Mouse (Mus musculus) G1E-ER4 (cell line): ENCODE results near the gene Ilkap. TPM values are rescaled to one million over a fixed set of nuclear protein-coding genes. Genes with fewer than 3 reads are reported as not detected.

Experiments
- GATA1 ChIP-seq: IDR thresholded peaks from one replicate; pipeline ENCODE4 v1.8.0; 2012; ENCODE audit warnings: low read length, inconsistent platforms
- polyA plus RNA-seq: library from polyadenylated mRNA; stranded (reverse); fragments of >175 nt; gene quantifications from 2 replicates; pipeline ENCODE4 v1.2.3, GENCODE M21; 2012

The Ilkap gene
- polyA plus RNA-seq, 1 experiment = 149 TPM

GRCm38 (mm10) chr1:91426397-91426796, 27.8 kb upstream of the Ilkap start:
- no peak for TF ChIP-seq GATA1

DNA sequence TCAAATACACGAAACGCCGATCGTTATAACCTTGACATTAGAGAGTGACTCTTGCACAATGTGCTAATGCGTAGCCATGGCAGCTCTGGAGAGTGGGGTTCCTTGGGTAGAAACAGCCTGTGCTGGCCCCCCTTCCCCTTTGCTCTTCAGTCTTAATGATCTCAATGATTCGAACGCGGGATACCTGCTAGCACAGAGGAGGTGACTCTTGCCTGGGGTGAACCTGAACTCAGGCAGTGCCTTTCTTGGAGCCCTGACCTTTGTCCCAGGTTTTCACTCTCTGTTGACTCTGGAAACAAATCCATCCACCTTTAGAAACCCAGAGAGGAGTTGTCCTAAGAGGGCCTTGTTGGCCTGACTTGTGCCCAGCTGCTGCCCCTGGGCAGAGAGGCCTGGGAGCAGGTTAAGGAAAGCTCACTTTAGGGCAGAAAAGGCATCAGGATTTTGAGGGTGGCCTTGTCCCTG, 22.0 kb upstream of the Ilkap start:
- TF ChIP-seq GATA1 = no peak

DNA sequence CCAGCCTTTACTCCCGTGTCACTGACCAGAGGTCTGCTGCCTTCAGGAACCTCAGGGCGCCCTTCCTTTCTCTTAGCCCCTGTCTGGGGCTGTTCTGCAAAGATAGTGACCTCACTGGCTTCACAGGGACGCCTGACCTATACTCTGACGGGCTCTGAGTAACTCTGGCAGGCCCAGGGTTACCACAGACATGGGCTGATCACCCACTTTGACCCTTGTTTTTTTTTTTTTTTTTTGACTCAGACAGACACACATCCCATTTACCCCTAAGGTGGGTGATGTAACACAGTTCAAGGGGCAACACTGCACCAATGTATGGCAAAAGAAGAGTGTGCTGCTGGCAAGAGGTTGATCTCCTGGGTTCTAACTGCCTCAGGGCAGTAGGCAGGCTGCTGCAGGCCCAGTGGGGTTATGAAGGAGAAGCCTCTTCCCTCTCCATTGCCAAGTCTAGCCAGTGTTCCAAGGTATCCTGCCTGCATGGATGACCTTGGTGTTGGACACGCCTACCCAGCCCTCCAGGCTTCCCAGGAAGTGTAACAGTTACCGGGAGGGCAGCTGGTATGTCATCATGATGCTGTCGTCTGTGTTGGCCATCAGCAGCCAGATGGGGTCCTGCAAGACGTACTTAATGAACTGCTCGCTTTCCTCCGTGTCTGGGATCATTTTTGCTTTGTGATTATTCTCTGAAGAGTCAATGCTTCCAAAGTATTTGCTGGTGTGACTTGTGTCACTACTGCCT, 21.4 kb upstream of the Ilkap start:
- no peak for TF ChIP-seq GATA1

DNA sequence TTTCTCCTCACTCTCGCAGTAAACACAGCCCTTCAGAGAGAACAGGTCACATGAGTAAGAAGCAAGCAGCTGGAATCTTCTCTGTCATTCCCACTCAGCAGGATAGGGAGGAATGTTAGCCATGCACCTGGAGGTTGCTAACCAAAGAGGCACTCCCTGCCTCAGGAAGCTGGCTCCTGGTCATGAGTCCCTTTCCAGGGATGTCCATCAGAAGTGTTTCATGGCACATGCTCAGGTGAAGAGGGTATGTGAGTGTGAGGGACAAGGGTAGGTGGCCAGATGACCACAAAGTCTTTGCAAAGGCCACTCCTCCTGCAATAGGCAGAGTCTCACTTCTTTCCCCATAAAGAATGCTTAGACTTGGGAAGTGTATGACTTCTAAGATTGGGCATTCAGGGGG, 19.4 kb upstream of the Ilkap start:
- TF ChIP-seq GATA1 = no peak

DNA sequence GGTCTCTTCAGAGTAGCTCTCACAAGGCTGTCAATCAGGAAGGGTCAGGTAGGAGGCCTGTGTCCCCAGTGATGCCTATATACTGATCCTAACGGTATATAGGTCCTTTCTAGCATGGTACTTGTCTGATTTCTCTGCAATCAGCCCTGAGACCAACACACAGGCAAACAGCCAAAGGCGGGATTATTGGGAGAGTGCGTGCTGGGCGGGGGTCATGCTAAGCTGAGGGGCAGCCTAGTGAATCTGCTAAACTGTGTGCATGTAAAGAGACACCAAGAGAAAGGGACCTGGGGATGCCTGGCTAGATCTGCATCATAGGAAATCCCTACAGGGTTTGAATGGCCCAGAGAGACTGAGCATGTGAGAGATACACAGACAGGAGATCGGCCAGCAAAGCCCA, 16.7 kb upstream of the Ilkap start:
- TF ChIP-seq GATA1 = no peak

- TF ChIP-seq GATA1 = no peak
Observed at GRCm38 (mm10) chr1:91414903-91415302, 16.3 kb upstream of the Ilkap start.

GRCm38 (mm10) chr1:91413898-91414594, 15.4 kb upstream of the Ilkap start, which contains the start of gene Hes6:
Gene Hes6, minus strand, starts transcription at chr1:91414038.
- TF ChIP-seq GATA1 = no peak

- no peak for TF ChIP-seq GATA1
Observed at GRCm38 (mm10) chr1:91413536-91413897, 14.9 kb upstream of the Ilkap start.

DNA sequence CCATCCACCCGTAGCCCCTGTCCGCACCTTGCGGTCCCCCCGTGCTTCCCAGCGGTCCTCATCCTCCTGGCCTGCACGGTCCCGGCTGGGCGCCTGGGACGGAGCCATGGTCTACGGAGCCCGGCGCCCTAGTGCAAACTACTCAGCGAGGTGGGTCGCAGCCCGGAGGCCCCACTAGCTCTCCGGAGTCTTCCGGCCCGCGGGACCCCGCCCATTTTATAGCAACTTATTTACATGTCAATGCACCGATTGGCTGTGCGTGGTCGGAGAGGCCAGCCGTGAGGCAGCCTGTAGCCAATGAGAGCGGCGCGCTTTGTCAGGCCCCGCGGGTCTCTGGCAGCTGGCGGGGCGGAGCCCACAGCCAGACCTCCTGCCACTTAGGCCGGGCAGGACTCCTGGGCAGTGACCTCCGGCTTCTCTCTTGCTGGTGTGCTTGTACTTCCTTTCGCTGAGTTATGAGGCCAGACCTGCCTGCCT, 14.5 kb upstream of the Ilkap start:
- TF ChIP-seq GATA1 = no peak

DNA sequence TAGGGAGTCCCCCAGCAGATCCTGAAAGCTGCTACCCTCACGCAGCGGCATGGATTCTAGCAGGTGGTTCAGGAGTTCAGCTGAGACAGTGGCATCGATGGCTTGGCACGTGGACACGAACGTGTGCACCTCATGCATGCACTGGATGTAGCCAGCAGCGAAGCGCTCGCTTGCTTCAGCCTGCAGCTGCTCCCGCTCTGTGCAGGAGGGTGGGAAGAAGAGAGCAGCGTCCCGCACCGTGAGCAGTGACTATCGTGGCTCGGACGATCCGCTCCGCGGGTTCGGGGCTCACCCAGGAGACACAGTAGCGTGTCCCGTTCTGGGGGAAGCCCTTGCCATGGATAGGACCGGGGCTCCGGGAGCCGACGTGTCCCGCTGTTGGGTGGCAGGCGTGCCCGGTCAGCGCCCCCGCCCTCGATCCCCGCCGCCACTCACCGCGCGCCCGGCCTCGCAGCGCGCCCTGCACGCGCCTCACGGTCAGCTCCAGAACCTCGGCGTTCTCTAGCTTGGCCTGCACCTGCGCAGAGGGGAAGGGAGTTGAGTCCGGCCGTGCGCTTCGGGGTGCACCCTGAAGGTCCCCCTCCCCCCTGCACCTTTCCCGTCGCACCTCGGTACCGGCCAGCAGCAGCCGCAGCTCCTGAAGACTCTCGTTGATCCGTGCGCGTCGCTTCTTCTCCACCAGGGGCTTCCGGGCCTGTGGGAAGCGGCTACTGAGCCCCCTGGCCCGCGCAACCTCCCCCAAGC, 13.8 kb upstream of the Ilkap start:
- no peak for TF ChIP-seq GATA1

DNA sequence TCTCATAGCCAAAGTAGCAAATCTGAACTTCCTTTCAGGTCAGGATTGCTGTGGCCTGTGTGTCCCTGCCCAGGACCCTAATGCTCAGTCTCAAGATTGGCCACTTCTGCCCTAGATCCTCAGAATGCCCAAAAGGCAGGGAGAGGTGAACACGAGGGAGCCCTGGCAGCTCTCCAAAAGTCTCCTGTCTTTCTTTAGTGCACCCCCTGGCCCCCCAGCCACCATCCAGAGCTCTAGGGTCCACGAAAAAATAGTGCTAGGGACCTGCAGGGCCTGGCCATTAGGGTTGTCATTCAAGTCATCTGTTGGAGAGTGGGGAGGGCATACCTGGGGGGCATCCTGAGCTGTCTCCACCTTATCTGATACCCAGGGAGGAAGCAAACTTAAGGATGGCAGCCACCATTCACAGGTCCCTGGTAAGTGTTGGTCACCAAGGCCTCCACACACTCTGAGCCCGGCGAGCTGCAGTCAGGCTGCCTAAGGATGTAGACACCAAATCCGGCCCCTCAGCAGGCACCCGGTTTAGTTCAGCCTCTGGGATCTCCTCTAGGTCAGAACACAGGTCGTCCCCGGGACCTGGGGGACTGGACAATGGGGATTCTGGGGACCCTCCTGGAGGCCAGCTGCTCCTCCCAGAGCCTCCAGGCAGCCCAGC, 13.1 kb upstream of the Ilkap start:
- no peak for TF ChIP-seq GATA1

- no peak for TF ChIP-seq GATA1
Observed at GRCm38 (mm10) chr1:91407819-91408218, 9.2 kb upstream of the Ilkap start.

DNA sequence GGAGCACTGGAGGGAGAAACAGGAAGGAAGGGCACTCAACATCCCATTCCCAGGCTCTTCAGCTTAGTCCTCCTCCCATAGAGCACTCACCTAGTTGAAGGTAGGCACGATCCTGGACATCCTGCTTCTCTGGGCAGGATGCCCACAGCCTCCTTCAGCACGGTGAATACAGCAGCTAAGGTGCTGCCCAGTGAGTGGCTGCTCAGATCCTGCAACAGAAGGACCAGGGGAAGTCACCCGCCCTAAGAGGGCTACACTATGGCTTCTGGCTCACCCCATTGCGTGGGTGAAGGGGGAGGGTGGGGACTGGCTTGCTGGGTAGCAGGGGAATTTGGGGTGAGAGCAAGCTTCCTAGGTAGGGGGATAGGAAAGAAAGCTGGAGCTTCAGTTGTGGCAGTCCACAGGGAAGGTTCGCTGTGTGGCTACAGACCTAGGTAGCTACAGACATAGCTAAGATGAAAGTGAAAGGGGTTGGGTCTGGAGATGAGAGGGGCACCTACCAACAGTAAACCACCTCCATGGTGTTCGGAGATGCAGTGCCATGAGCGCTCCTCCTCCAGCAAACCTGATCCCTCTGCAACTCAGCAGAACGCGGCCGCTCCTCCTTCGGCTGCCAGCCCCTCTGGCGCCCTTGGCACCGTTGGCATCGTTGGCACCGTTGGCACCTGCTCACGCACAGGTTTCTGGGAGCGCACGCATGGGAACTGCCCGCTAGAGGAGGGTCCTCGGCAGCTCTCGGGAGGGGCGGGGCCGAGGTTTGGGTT, 7.0 kb upstream of the Ilkap start:
- TF ChIP-seq GATA1 = no peak

DNA sequence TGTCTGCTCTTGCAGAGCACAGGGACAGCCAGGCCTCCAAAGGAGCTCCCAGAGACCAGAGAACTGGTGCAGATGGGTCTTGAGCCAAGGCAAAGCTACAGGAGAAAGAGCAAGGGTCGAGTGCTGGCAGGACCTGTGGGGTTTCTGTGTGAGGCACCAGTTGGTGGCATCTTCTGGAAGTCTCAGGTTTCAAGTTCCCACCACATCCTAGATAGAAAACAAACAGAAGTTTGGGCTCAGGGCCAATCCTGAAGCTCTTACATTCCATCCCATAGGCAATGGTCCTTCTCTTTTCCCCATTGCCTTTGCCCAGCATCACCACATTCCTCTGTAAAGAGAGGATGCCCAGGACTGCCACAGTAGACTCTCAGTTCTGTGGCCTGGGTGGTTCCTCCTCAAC, 6.4 kb upstream of the Ilkap start:
- TF ChIP-seq GATA1 = no peak

DNA sequence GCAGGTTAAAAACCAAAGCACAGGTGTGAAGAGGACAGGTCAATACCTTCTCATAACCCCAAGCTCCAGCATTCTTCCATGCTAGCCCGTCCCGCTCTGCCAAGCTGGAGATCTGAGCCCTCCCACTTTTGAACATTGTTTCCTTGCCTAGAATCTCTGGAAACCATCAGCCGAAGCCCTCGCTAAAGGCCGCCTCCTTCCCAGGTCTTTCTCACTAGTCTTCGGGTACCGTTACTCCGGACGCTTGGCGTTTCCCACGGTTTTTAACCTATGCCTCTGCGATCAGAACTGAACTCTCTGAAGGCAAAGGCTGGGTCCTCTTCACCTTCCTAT, 722 bp downstream of the Ilkap start:
- no peak for TF ChIP-seq GATA1
